Mouse (Mus musculus): ENCODE results near the gene Tmed1.
A peak's percentile ranks its signal among the peaks of the same experiment; 100 is the strongest.
"Not testable (repeated sequence)": the region's sequence is repeated elsewhere in the genome, so short reads cannot be mapped to it uniquely, and the experiment has no call there.

The Tmed1 gene

DNA sequence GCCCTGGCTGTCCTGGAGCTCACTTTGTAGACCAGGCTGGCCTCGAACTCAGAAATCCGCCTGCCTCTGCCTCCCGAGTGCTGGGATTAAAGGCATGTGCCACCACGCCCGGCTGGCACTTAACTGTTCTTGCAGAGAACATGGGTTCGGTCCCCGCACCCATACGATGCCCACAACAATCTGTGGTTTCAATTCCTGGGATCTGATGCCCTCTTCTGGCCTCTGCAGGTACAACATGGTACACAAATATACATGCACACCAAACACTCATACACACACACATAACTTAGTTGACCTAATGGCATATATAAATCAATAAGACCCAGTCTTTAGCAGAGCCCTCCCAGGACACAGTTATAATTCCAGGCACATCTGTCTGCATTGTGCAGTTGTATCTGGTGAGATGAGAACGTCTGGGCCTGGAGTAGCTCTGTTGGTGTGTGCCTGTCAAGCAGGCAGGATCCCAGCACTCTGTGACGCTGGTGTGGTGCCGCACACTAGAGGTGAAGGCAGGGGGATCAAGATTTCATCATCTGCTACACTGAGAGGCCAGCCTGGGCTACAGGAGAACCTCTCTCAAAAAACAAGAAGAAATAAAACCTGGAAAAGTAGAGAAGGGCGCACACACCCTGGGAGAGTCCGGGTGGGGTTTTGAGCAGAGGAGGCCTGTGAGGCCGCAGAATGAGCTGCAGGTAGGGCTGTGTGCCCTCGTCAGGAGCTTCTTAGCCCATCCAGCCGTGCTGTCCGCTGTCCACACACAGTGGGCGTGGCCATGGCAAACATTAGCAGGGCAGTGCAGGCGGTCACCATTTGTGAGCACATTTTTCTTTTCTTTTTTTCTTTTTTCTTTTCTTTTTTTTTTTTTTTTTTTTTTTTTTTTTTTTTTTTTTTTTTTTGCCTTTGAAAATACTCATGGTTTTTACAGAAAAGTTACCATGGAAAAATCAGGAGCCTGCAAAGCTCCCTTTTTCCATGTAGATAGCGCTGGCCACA lies 40.7 kb downstream of the Tmed1 start:
- DNase-seq = peak; percentile 31 to 76

DNA sequence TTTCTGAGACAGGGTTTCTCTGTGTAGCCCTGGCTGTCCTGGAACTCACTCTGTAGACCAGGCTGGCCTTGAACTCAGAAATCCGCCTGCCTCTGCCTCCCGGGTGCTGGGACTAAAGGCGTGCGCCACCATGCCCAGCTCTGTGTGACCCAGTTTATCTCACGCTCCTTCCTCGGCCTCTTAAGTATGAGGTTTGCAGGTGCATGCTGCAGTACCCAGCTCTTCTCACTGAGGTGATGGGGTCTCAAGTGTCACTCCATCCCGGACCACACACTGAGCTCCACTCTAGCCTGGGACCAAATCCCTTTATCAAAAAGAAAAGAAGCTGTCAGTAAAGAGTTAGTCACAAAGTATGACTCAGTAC lies 45.5 kb downstream of the Tmed1 start:
- DNase-seq = not testable (repeated sequence)

DNA sequence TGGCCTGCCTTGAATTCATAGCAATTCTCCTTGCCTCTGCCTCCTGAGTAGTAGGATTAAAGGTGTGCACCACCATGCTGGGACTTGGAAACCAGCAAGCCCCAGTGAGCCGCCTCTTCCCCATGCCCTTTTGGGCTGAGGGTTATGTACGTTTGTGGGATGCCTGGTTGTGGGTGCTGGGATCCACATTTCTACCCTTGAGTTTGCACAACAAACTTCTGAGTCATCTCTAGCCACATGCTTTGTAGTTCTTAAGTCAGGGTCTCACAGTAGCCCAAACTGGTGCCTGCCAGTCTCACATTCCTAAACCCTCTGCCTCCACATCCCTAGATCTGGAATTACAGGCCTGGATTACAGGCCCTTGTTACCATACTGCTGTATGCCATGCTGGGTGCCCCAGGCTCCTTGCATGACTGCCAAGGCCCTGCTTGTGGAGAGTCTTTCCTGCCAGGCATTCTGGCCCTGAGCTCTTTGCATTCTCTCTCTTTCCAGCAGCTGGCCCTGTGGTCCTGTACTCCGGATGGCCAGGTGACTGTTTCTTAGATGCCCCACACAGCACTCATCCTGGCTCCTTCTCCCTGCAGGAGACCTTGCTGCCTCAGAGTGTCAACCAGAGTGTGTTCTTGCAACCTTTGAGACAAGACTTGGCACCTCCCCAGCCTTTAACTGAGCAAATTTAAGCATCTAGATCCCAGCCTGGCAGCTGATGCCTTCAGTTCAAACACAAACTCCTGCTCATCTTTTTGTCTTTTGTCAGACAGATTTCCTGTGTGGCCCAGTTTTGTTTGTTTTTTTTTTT lies 46.1 kb downstream of the Tmed1 start:
- DNase-seq = peak in 1 of 2 experiments; percentile 23

DNA sequence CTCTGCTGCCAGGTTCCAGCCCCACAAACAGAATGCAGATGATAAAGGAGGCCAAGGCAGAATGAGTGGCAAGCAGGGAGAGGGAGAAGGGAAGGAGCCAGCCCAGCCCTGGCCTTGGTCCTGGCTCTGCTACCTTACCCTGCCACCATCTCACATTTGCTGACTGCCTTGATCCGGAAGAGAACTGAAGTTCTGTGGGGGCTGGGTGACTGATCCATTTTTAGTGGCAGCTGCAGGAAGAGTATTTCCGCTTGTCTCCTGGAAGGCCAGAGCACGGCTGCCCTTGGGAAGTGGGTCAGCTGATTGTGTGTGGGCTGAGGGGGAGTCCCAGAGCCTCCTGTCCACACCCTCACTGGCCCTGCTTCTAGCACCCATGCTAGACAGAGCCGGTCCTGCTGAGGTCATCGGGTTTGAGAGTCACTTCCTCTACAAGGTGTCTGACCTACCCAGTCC lies 46.9 kb downstream of the Tmed1 start:
- DNase-seq = peak; percentile 62 to 67

DNA sequence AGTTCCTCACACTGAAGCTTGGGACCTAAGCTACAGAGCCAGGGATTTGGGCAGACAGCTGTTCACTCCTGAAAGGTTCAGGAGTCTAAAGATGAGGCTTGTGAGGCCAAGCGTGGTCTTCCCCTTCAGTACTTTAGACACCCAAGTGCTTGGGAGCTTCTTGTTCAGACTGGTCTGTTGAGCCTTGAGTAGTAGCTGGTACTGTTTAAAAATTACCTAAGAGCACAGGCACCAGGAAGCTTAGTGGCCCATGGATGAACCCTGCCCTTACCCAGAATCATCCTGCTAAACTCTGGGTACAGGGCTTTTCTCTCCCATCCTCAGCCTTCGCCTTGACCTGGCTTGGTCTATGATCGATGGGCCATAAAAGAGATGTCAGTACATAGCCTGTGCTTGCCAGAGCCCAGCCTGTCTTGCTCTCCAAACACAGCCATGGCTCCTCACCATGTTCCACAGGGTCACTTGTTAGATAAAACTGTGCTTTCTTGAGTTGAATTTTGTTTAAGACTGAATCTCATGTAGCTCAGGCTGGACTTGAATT lies 49.6 kb downstream of the Tmed1 start:
- DNase-seq = peak; percentile 53 to 68

DNA sequence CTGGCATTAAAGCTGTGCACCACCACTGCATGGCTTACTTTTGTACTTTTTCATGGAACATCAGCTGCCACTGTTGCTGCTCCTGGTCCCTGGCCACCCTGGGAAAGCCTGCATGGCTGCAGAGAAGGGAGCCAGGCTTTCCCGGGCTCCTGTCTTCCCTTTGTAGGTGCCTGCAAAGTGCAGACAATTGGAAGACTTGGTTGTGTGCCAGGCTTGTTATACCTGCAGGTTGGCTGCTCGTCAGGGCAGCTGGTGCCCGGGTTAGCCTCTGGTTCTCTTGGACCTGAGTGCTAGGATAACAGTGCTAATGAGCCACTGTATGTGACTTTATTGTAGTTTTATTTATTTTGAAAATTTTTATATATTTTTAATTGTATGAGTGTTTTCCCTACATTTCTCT lies 51.2 kb downstream of the Tmed1 start:
- no peak for DNase-seq
